Mouse (Mus musculus): ENCODE results near the gene Pafah1b3. TPM values are rescaled to one million over a fixed set of nuclear protein-coding genes. Genes with fewer than 3 reads are reported as not detected.
A peak's percentile ranks its signal among the peaks of the same experiment; 100 is the strongest.

Gene Pafah1b3
- polyA plus RNA-seq, 1 experiment from 2014 or later, result 125 TPM

DNA sequence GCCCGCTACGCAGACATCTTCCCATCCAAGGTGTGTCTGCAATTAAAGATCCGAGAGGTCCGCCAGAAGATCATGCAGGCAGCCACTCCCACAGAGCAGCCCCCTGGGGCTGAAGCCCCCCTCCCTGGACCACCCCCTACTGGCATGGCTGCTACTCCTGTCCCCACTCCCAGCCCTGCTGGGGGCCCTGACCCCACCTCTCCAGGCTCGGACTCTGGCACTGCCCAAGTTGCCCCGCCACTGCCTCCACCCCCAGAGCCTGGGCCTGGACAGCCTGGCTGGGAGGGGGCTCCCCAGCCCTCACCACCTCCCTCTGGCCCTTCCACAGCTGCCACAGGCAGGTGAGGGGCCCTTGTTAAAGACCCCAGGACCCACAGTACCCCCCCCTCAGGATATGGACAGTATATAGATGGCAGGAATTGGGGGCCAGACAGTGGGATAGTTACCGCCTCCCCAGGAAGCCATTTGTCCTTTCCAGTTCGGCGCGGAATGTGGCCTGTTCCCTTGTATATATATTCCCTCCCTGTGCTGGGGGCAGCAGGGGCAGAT is 4.5 kb downstream of the Pafah1b3 start:
- WGBS, result 68% methylated on average over 10 of the region's 10 CpGs
- Histone ChIP-seq H3K4me3 (ENCODE audit: low read depth, low read length) (no peak overlapping the region), H3K9me3 (ENCODE audit: control insufficient read depth, low read length) (no peaks in the 10 kb centered on the region), H3K9ac (ENCODE audit: low read length) (no peak overlapping the region), H3K4me1 (replicated peaks; ENCODE audit: control insufficient read depth, insufficient read depth) (no peaks in the 10 kb centered on the region), H3K36me3 (ENCODE audit: control insufficient read depth, insufficient read depth, low read length) (peaks cover 43% of the 10 kb centered on the region), H3K27me3 (ENCODE audit: control insufficient read depth, insufficient read depth, low read length) (no peaks in the 10 kb centered on the region), H3K27ac (replicated peaks) (no peak overlapping the region), H3K4me2 (replicated peaks; ENCODE audit: low read depth) (no peak overlapping the region)
- DNase-seq (ENCODE audit: low spot score), result no peak
- no peak for TF ChIP-seq EP300 (optimal IDR thresholded peaks at IDR 0.05)
- TF ChIP-seq CTCF (IDR thresholded peaks at IDR 0.05; ENCODE audit: low read depth), result no peak
- no peak for ATAC-seq (ENCODE audit: low FRiP score, low TSS enrichment)

DNA sequence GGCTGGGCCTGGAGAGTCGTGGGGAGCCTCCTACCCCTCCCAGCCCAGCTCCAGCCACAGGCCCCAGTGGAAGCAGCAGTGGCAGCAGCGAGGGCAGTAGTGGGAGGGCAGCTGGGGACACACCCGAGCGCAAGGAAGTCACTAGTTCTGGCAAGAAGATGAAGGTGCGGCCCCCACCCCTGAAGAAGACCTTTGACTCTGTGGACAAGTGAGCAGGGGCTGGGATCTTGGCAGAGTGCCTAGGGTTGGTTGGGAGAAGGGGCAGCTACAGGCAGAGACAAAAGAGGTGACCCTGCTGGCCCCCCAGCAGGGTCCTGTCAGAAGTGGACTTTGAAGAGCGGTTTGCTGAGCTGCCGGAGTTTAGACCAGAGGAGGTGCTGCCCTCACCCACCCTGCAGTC is 5.7 kb downstream of the Pafah1b3 start:
- Histone ChIP-seq H3K4me1 (replicated peaks; ENCODE audit: control insufficient read depth, insufficient read depth) (no peaks in the 10 kb centered on the region), H3K27ac (replicated peaks) (no peak overlapping the region), H3K27me3 (ENCODE audit: control insufficient read depth, insufficient read depth, low read length) (no peaks in the 10 kb centered on the region), H3K4me2 (replicated peaks; ENCODE audit: low read depth) (no peak overlapping the region), H3K9me3 (ENCODE audit: control insufficient read depth, low read length) (no peaks in the 10 kb centered on the region), H3K36me3 (ENCODE audit: control insufficient read depth, insufficient read depth, low read length) (peaks cover 54% of the 10 kb centered on the region), H3K4me3 (ENCODE audit: low read depth, low read length) (no peak overlapping the region), H3K9ac (ENCODE audit: low read length) (no peak overlapping the region)
- 51% methylated on average over 7 of the region's 7 CpGs for WGBS
- TF ChIP-seq CTCF (IDR thresholded peaks at IDR 0.05; ENCODE audit: low read depth), result no peak
- no peak for TF ChIP-seq EP300 (optimal IDR thresholded peaks at IDR 0.05)
- no peak for DNase-seq (ENCODE audit: low spot score)
- ATAC-seq (ENCODE audit: low FRiP score, low TSS enrichment), result no peak

DNA sequence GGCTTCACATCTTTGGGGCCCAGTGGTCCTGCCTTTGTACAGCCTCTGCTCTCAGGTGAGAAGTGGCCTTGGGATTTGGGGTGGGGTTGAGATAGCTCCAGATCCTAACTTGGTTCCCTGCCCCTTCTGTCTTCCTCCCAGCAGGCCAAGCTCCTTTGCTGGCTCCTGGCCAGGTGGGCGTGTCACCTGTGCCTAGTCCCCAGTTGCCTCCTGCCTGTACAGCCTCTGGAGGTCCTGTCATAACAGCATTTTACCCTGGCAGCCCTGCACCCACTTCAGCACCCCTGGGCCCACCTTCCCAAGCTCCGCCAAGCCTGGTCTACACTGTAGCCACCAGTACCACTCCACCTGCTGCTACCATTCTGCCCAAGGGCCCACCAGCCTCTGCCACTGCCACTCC is 6.9 kb downstream of the Pafah1b3 start:
- Histone ChIP-seq H3K27ac (replicated peaks) (no peak overlapping the region; the same call in 1 of the 2 replicates), H3K27me3 (ENCODE audit: control insufficient read depth, insufficient read depth, low read length) (no peaks in the 10 kb centered on the region), H3K4me2 (replicated peaks; ENCODE audit: low read depth) (no peak overlapping the region), H3K4me3 (ENCODE audit: low read depth, low read length) (no peak overlapping the region), H3K36me3 (ENCODE audit: control insufficient read depth, insufficient read depth, low read length) (peaks cover 65% of the 10 kb centered on the region), H3K9me3 (ENCODE audit: control insufficient read depth, low read length) (no peaks in the 10 kb centered on the region), H3K9ac (ENCODE audit: low read length) (no peak overlapping the region), H3K4me1 (replicated peaks; ENCODE audit: control insufficient read depth, insufficient read depth) (no peaks in the 10 kb centered on the region)
- DNase-seq (ENCODE audit: low spot score) (peak; percentile 88), ATAC-seq (ENCODE audit: low FRiP score, low TSS enrichment) (peak; percentile 25)
- TF ChIP-seq CTCF (IDR thresholded peaks at IDR 0.05; ENCODE audit: low read depth) (no peak), EP300 (optimal IDR thresholded peaks at IDR 0.05) (no peak)
- WGBS, result 56% methylated on average over 2 of the region's 2 CpGs

DNA sequence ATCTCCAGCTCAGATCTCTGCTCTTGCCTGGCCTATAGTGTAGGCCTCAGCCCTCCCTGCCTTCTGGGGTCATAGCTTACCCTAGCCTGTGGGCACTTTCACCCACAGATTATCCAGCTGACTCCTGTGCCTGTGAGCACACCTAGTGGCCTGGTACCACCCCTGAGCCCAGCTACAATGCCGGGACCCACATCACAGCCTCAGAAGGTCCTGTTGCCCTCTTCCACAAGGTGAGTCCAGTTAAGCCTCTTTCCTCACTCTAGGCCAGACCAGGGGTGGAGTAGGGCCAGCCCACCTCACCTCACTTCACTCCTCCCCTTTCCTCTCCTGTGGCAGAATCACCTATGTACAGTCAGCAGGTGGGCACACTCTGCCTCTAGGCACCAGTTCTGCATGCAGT is 7.3 kb downstream of the Pafah1b3 start:
- no peak for DNase-seq (ENCODE audit: low spot score)
- TF ChIP-seq CTCF (IDR thresholded peaks at IDR 0.05; ENCODE audit: low read depth) (no peak), EP300 (optimal IDR thresholded peaks at IDR 0.05) (no peak)
- Histone ChIP-seq H3K36me3 (ENCODE audit: control insufficient read depth, insufficient read depth, low read length) (peaks cover 69% of the 10 kb centered on the region), H3K4me3 (ENCODE audit: low read depth, low read length) (no peak overlapping the region), H3K27me3 (ENCODE audit: control insufficient read depth, insufficient read depth, low read length) (no peaks in the 10 kb centered on the region), H3K4me1 (replicated peaks; ENCODE audit: control insufficient read depth, insufficient read depth) (no peaks in the 10 kb centered on the region), H3K4me2 (replicated peaks; ENCODE audit: low read depth) (no peak overlapping the region), H3K9ac (ENCODE audit: low read length) (no peak overlapping the region), H3K27ac (replicated peaks) (no peak overlapping the region), H3K9me3 (ENCODE audit: control insufficient read depth, low read length) (no peaks in the 10 kb centered on the region)
- peak; percentile 17; the same call in 1 of the 2 replicates for ATAC-seq (ENCODE audit: low FRiP score, low TSS enrichment)
- WGBS, result 100% methylated on average over 1 of the region's 1 CpGs

DNA sequence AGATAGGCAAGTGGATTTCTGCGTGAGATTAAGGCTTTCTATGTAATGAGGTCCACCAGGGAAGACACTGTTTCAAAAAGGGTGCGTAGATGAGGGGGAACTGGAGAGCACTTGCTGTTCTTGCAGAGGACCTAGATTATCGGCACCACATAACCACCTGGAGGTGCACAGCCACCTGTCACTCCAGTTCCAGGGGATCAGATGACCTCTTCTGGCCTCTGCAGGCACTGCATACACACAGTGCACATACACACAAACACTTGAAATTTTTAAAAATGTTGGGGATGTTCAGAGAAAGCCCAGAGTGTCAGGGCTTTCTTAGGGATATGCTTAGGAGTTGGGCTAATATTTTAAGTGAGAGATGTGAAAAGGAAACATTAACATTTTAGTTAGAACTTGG is 7.9 kb downstream of the Pafah1b3 start:
- no peaks in the 10 kb centered on the region for H3K9me3 ChIP-seq (ENCODE audit: control insufficient read depth, low read length)
- peaks cover 71% of the 10 kb centered on the region for H3K36me3 ChIP-seq (ENCODE audit: control insufficient read depth, insufficient read depth, low read length)
- no peak overlapping the region for H3K4me3 ChIP-seq (ENCODE audit: low read depth, low read length)
- H3K4me1 ChIP-seq (replicated peaks; ENCODE audit: control insufficient read depth, insufficient read depth), result no peaks in the 10 kb centered on the region
- DNase-seq (ENCODE audit: low spot score) (no peak), ATAC-seq (ENCODE audit: low FRiP score, low TSS enrichment) (no peak)
- no peak overlapping the region for H3K4me2 ChIP-seq (replicated peaks; ENCODE audit: low read depth)
- H3K9ac ChIP-seq (ENCODE audit: low read length), result no peak overlapping the region
- no peaks in the 10 kb centered on the region for H3K27me3 ChIP-seq (ENCODE audit: control insufficient read depth, insufficient read depth, low read length)
- TF ChIP-seq EP300 (optimal IDR thresholded peaks at IDR 0.05) (no peak), CTCF (IDR thresholded peaks at IDR 0.05; ENCODE audit: low read depth) (peak; percentile 49)
- H3K27ac ChIP-seq (replicated peaks), result no peak overlapping the region
- WGBS, result 93% methylated on average over 3 of the region's 3 CpGs

DNA sequence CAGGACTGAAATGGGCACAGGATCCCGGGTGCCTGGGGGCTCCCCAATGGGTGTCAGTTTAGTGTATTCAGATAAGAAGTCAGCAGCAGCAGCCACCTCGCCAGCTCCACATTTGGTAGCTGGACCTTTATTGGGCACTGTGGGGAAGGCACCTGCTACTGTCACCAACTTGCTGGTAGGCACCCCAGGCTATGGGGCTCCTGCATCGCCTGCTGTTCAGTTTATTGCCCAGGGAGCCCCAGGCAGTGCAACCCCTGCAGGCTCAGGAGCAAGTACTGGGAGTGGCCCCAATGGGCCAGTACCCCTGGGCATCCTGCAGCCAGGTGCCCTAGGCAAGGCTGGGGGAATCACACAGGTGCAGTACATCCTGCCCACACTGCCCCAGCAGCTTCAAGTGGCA is 9.1 kb downstream of the Pafah1b3 start:
- Histone ChIP-seq H3K4me1 (replicated peaks; ENCODE audit: control insufficient read depth, insufficient read depth) (peaks cover 7% of the 10 kb centered on the region), H3K27ac (replicated peaks) (no peak overlapping the region)
- no peak for ATAC-seq (ENCODE audit: low FRiP score, low TSS enrichment)

More for the DNA sequence above, 9.1 kb downstream of the Pafah1b3 start:
- H3K27me3 ChIP-seq (ENCODE audit: control insufficient read depth, insufficient read depth, low read length), result no peaks in the 10 kb centered on the region
- WGBS, result 90% methylated on average over 3 of the region's 3 CpGs
- peaks cover 68% of the 10 kb centered on the region for H3K36me3 ChIP-seq (ENCODE audit: control insufficient read depth, insufficient read depth, low read length)
- H3K9me3 ChIP-seq (ENCODE audit: control insufficient read depth, low read length), result no peaks in the 10 kb centered on the region
- no peak overlapping the region for H3K4me3 ChIP-seq (ENCODE audit: low read depth, low read length)
- no peak overlapping the region for H3K9ac ChIP-seq (ENCODE audit: low read length)
- TF ChIP-seq CTCF (IDR thresholded peaks at IDR 0.05; ENCODE audit: low read depth) (no peak), EP300 (optimal IDR thresholded peaks at IDR 0.05) (no peak)
- DNase-seq (ENCODE audit: low spot score), result no peak
- no peak overlapping the region for H3K4me2 ChIP-seq (replicated peaks; ENCODE audit: low read depth)

Data from stomach, postnatal 0 days (tissue).